Mouse (Mus musculus): ENCODE results near the gene Map4k2.

The Map4k2 gene

DNA sequence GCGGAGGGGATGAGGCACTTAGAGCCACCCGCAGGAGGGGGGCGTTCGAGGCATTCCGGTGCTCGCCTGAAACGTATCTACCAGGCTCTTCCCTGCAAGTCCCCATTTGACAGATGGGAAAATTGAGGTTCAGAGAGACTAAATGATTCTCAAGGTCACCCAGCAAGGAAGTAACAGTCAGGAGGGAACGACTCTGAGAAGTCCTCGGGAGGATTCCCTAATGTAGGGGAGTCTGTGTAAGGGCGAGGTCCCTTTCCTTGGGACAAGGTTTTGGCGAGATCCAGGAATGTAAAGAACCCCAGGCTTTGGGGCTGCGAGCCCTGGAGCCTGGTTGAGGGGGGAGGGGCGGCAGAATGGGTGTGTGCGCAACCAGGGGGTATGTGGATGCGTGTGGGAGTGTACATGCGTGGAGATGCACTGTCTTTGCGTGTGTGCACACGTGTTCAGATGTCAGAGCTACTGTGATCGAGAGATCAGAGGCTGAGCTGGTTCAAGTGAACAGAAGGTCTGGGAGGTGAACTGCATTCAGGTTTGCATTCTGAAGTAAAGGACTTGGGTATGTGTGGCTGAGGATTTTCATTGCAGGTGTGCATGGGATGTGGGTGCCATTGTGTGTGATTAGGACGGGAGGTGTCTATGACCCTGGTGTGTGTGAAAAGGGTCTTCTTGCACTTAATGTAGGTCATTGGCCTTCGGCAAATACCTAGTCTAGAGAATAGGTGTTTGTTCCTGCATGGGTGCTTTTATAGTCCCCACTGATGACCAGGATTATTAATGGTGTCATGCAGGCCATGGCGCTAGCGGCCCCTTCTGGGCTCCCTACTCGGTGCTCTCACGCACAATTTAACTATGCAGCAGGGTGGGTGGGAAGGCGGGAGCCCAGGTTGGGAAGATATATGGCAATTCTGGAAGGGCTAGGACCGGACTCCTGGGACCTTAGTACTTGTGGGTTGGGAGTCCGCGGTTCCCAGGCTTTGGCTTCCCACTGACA, 59.5 kb downstream of the Map4k2 start:
- DNase-seq (ENCODE audit: low read depth, low spot score): no peak

DNA sequence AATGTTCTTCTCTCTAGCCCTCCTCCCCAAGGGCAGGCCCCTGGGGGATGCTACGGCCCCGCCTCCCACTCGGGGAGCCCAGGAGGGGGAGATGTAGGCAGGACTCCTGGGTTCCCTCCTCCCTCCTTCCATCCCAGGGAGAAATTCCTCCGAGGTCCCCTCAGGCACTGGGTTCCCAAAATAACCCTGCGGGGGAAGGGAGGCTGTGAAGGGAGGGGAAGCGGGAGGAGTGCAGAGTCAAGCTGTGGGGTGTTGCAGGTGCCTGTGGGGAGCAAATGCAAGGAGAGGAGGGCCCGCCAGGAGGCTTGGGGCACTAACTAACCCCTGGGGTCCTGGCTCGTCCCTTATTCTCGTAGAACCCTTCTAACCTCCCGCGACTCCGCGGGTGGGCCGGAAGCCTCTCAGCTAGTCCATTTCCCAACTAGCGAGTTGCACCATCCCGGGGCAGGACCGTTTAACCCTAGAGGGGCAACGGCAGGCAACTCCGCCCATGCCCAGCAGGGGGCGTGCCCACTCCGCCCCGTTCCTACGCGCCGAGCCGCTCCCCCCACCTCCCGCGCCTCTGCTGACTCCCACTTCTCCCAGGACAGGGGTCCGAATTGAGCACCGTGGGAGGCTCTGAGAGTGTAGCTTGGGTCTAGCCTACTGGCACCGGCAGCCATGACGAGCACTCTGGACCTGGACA, 60.3 kb downstream of the Map4k2 start:
- DNase-seq (ENCODE audit: low read depth, low spot score): no peak

DNA sequence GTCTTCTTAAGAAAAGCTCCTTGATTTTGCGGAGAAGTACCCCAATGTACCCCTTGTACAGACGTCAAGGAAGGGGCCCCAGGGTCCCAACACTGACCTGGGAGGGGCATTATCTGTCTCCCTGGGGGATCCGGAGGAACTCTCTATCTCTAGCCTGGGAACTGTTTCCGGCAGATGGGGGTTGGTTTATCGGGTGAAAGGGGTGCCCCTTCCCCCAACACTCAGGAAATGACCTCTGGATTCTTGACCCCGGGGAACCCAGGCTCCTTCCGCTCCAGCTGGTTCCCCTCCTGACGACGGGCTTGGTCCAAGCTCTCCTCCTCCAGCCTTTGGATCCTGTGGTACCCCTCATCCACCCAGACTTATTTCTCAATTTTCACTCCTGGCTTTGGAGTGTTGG, 61.0 kb downstream of the Map4k2 start:
- no peak for DNase-seq (ENCODE audit: low read depth, low spot score)

DNA sequence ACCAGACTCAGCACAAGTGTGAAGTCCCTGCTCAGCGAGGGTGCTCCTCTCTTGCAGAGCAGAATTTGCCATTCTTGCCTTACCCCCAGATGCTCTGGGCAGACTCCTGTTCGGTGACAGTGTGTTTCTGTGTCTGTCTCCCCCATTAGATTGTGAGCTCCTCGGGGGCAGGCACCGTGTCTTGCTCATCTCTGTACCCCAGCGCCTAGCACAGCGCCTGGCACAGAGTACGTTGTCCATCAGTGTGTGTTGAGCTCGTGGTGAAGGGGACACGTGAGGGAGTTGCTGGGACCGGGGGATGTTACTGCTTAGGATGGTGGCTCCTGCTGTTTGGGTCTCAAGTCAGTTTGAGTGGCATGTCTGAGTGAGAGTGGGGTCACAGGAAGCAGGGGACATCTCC, 62.9 kb downstream of the Map4k2 start:
- no peak for DNase-seq (ENCODE audit: low read depth, low spot score)

Measured in brain, embryonic 18.5 days (tissue).